Mouse (Mus musculus): ENCODE measurements around the gene Tpcn2. TPM values are rescaled to one million over a fixed set of nuclear protein-coding genes. Genes with fewer than 3 reads are reported as not detected.

Gene Tpcn2
- polyA plus RNA-seq, 1 experiment from 2014 or later: 3.7 TPM

- WGBS: 76% methylated on average over 3 of the region's 3 CpGs
- no peaks in the 10 kb centered on the region for H3K36me3 ChIP-seq (ENCODE audit: control insufficient read depth, insufficient read depth, low read length)
Observed at GRCm38 (mm10) chr7:145151845-145152244, 132.0 kb downstream of the Tpcn2 start.

DNA sequence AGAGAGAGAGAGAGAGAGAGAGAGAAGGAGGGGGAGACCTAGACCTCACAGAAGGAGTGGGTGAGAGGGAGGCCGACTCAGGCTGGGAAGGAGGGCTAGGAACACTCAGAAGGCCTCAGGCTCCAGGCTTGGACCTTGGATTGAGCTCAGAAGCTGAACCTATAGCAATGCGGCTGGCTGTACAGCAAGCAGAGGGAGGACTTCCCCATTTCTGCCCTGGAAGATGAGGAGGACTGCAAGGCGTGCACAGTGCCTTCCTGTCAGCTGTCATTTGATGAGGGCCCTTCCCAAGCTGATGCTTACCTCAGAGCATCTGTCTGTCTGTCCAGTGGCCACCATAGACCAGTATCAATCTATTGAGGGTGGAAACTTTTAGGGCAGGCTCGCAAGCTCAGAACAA, 134.9 kb downstream of the Tpcn2 start:
- Histone ChIP-seq H3K4me2 (replicated peaks; ENCODE audit: low read depth, low read length) (no peak overlapping the region), H3K9me3 (ENCODE audit: control insufficient read depth, low read length) (no peaks in the 10 kb centered on the region), H3K4me3 (ENCODE audit: low read depth, low read length) (no peak overlapping the region), H3K36me3 (ENCODE audit: control insufficient read depth, insufficient read depth, low read length) (no peaks in the 10 kb centered on the region), H3K27me3 (ENCODE audit: control insufficient read depth, insufficient read depth, low read length) (no peaks in the 10 kb centered on the region), H3K9ac (ENCODE audit: low read depth, low read length) (no peak overlapping the region), H3K4me1 (replicated peaks; ENCODE audit: control insufficient read depth, insufficient read depth, low read length) (no peaks in the 10 kb centered on the region), H3K27ac (ENCODE audit: low read depth, low read length) (no peak overlapping the region)
- ATAC-seq (ENCODE audit: low FRiP score) (no peak), DNase-seq (ENCODE audit: low spot score) (no peak)
- 84% methylated on average over 4 of the region's 4 CpGs for WGBS

More at GRCm38 (mm10) chr7:145151845-145152244, 132.0 kb downstream of the Tpcn2 start:
- no peak for ATAC-seq (ENCODE audit: low FRiP score)
- Histone ChIP-seq H3K4me1 (replicated peaks; ENCODE audit: control insufficient read depth, insufficient read depth, low read length) (no peaks in the 10 kb centered on the region), H3K4me3 (ENCODE audit: low read depth, low read length) (no peak overlapping the region), H3K4me2 (replicated peaks; ENCODE audit: low read depth, low read length) (no peak overlapping the region), H3K9ac (ENCODE audit: low read depth, low read length) (no peak overlapping the region), H3K9me3 (ENCODE audit: control insufficient read depth, low read length) (no peaks in the 10 kb centered on the region), H3K27me3 (ENCODE audit: control insufficient read depth, insufficient read depth, low read length) (no peaks in the 10 kb centered on the region), H3K27ac (ENCODE audit: low read depth, low read length) (no peak overlapping the region)
- no peak for DNase-seq (ENCODE audit: low spot score)

- H3K9ac ChIP-seq (ENCODE audit: low read depth, low read length): no peak overlapping the region
- 82% methylated on average over 5 of the region's 5 CpGs for WGBS
- no peak overlapping the region for H3K27ac ChIP-seq (ENCODE audit: low read depth, low read length)
- ATAC-seq (ENCODE audit: low FRiP score) (no peak), DNase-seq (ENCODE audit: low spot score) (no peak)
- no peak overlapping the region for H3K4me3 ChIP-seq (ENCODE audit: low read depth, low read length)
- no peaks in the 10 kb centered on the region for H3K9me3 ChIP-seq (ENCODE audit: control insufficient read depth, low read length)
- H3K36me3 ChIP-seq (ENCODE audit: control insufficient read depth, insufficient read depth, low read length): no peaks in the 10 kb centered on the region
- H3K4me1 ChIP-seq (replicated peaks; ENCODE audit: control insufficient read depth, insufficient read depth, low read length): no peaks in the 10 kb centered on the region
- no peaks in the 10 kb centered on the region for H3K27me3 ChIP-seq (ENCODE audit: control insufficient read depth, insufficient read depth, low read length)
- H3K4me2 ChIP-seq (replicated peaks; ENCODE audit: low read depth, low read length): no peak overlapping the region
Observed at GRCm38 (mm10) chr7:145147973-145148698, 135.7 kb downstream of the Tpcn2 start.

DNA sequence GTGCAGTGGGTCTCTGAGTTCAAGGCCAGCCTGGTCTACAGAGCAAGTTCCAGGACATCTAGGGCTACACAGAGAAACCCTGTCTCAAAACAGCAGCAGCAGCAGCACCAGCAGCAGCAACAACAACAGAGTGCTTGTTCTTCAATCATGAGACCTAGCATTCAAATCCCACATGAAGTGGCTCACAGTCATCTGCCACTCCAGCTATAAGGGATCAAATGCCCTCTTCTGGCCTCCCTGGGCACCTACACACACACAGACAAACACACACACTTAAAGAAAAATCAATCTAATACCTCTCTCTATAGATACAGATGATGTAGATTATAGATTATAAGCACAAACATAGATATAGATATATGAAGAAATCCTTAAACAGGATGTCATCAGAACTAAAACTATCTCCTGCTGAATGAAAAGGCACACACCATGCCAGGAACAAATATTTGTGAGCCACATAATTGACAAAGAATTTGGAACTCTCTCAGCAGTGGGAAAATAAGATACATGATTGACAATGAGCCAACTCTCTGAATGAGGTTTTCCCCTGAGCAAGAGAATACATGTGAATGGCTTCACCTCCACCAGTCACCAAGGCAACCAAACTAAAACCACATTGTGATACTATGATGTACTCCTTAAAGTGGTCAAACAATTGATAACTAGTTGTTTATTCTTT, 137.4 kb downstream of the Tpcn2 start:
- Histone ChIP-seq H3K4me1 (replicated peaks; ENCODE audit: control insufficient read depth, insufficient read depth, low read length) (no peaks in the 10 kb centered on the region), H3K27me3 (ENCODE audit: control insufficient read depth, insufficient read depth, low read length) (no peaks in the 10 kb centered on the region), H3K27ac (ENCODE audit: low read depth, low read length) (no peak overlapping the region), H3K36me3 (ENCODE audit: control insufficient read depth, insufficient read depth, low read length) (no peaks in the 10 kb centered on the region), H3K4me3 (ENCODE audit: low read depth, low read length) (no peak overlapping the region), H3K9ac (ENCODE audit: low read depth, low read length) (no peak overlapping the region), H3K9me3 (ENCODE audit: control insufficient read depth, low read length) (no peaks in the 10 kb centered on the region), H3K4me2 (replicated peaks; ENCODE audit: low read depth, low read length) (no peak overlapping the region)
- ATAC-seq (ENCODE audit: low FRiP score) (no peak), DNase-seq (ENCODE audit: low spot score) (no peak)

DNA sequence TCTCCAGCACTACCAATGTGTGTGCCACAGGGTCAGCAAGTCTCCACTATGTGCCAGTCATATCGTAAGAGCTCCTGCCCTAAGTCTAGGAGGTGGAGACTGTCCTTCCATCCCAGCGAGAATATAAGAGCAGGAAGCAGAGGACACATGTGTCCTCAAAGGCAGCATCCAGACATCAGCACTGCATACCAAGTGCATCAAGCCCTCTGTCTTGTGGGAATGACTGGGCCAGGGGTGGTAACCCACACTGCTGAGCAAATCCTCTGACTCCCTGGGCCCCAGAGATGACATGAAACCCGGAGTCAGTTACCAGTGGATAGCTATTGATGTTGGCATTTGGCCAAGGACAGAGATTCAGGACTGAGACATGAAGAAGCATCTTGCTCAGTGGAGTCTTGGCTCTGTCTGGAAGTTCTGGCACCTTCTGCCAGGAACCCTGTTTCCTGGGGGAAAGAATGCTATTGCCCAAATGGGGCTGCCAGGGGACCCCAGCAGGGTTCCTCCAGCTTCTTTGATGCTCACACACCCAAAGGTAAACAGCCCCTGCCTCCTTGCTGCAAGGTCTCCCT, 140.2 kb downstream of the Tpcn2 start:
- no peaks in the 10 kb centered on the region for H3K36me3 ChIP-seq (ENCODE audit: control insufficient read depth, insufficient read depth, low read length)
- WGBS: 77% methylated on average over 3 of the region's 3 CpGs
- no peak for DNase-seq (ENCODE audit: low spot score)

GRCm38 (mm10) chr7:145140656-145141055, 143.2 kb downstream of the Tpcn2 start:
- DNase-seq (ENCODE audit: low spot score): no peak
- H3K4me2 ChIP-seq (replicated peaks; ENCODE audit: low read depth, low read length): no peak overlapping the region
- ATAC-seq (ENCODE audit: low FRiP score): no peak
- no peak overlapping the region for H3K9ac ChIP-seq (ENCODE audit: low read depth, low read length)
- no peaks in the 10 kb centered on the region for H3K4me1 ChIP-seq (replicated peaks; ENCODE audit: control insufficient read depth, insufficient read depth, low read length)
- H3K27ac ChIP-seq (ENCODE audit: low read depth, low read length): no peak overlapping the region
- H3K4me3 ChIP-seq (ENCODE audit: low read depth, low read length): no peak overlapping the region
- H3K9me3 ChIP-seq (ENCODE audit: control insufficient read depth, low read length): no peaks in the 10 kb centered on the region
- H3K27me3 ChIP-seq (ENCODE audit: control insufficient read depth, insufficient read depth, low read length): no peaks in the 10 kb centered on the region
- H3K36me3 ChIP-seq (ENCODE audit: control insufficient read depth, insufficient read depth, low read length): no peaks in the 10 kb centered on the region
- WGBS: 67% methylated on average over 2 of the region's 2 CpGs

More for the DNA sequence above, 140.2 kb downstream of the Tpcn2 start:
- Histone ChIP-seq H3K27ac (ENCODE audit: low read depth, low read length) (no peak overlapping the region), H3K9me3 (ENCODE audit: control insufficient read depth, low read length) (no peaks in the 10 kb centered on the region), H3K4me3 (ENCODE audit: low read depth, low read length) (no peak overlapping the region), H3K27me3 (ENCODE audit: control insufficient read depth, insufficient read depth, low read length) (no peaks in the 10 kb centered on the region), H3K4me1 (replicated peaks; ENCODE audit: control insufficient read depth, insufficient read depth, low read length) (no peaks in the 10 kb centered on the region), H3K9ac (ENCODE audit: low read depth, low read length) (no peak overlapping the region), H3K4me2 (replicated peaks; ENCODE audit: low read depth, low read length) (no peak overlapping the region)
- no peak for ATAC-seq (ENCODE audit: low FRiP score)

GRCm38 (mm10) chr7:145139576-145139975, 144.2 kb downstream of the Tpcn2 start:
- no peak overlapping the region for H3K4me3 ChIP-seq (ENCODE audit: low read depth, low read length)
- H3K36me3 ChIP-seq (ENCODE audit: control insufficient read depth, insufficient read depth, low read length): no peaks in the 10 kb centered on the region
- no peak overlapping the region for H3K9ac ChIP-seq (ENCODE audit: low read depth, low read length)
- WGBS: 95% methylated on average over 3 of the region's 3 CpGs
- no peaks in the 10 kb centered on the region for H3K9me3 ChIP-seq (ENCODE audit: control insufficient read depth, low read length)
- ATAC-seq (ENCODE audit: low FRiP score): no peak
- H3K4me2 ChIP-seq (replicated peaks; ENCODE audit: low read depth, low read length): no peak overlapping the region
- no peaks in the 10 kb centered on the region for H3K27me3 ChIP-seq (ENCODE audit: control insufficient read depth, insufficient read depth, low read length)
- DNase-seq (ENCODE audit: low spot score): no peak
- H3K27ac ChIP-seq (ENCODE audit: low read depth, low read length): no peak overlapping the region
- H3K4me1 ChIP-seq (replicated peaks; ENCODE audit: control insufficient read depth, insufficient read depth, low read length): no peaks in the 10 kb centered on the region

GRCm38 (mm10) chr7:145139100-145139499, 144.7 kb downstream of the Tpcn2 start:
- ATAC-seq (ENCODE audit: low FRiP score): no peak
- H3K4me3 ChIP-seq (ENCODE audit: low read depth, low read length): no peak overlapping the region
- H3K9me3 ChIP-seq (ENCODE audit: control insufficient read depth, low read length): no peaks in the 10 kb centered on the region
- no peaks in the 10 kb centered on the region for H3K36me3 ChIP-seq (ENCODE audit: control insufficient read depth, insufficient read depth, low read length)
- no peak for DNase-seq (ENCODE audit: low spot score)
- WGBS: 89% methylated on average over 1 of the region's 1 CpGs
- no peaks in the 10 kb centered on the region for H3K27me3 ChIP-seq (ENCODE audit: control insufficient read depth, insufficient read depth, low read length)
- H3K4me1 ChIP-seq (replicated peaks; ENCODE audit: control insufficient read depth, insufficient read depth, low read length): no peaks in the 10 kb centered on the region
- no peak overlapping the region for H3K27ac ChIP-seq (ENCODE audit: low read depth, low read length)
- H3K9ac ChIP-seq (ENCODE audit: low read depth, low read length): no peak overlapping the region
- H3K4me2 ChIP-seq (replicated peaks; ENCODE audit: low read depth, low read length): no peak overlapping the region

DNA sequence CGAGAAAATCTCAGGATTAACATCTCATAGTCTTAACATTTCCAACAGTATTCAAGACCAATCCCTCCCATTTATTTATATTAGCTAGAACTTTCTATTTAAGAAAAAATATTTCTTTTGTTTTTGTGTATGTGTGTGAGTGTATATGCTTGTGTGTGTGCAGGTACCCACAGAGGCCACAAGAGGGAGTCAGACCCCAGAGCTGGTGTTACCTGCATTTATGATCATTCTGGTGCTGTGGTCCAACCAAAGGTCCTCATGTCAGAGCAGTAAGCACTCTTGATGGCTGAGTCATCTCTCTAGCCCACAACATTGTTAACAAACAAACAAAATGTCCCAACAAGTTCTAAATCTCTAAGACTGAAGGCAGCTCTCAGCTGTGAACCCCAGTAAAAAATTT, 145.9 kb downstream of the Tpcn2 start:
- Histone ChIP-seq H3K27ac (ENCODE audit: low read depth, low read length) (no peak overlapping the region), H3K4me3 (ENCODE audit: low read depth, low read length) (no peak overlapping the region), H3K9ac (ENCODE audit: low read depth, low read length) (no peak overlapping the region), H3K9me3 (ENCODE audit: control insufficient read depth, low read length) (no peaks in the 10 kb centered on the region), H3K27me3 (ENCODE audit: control insufficient read depth, insufficient read depth, low read length) (no peaks in the 10 kb centered on the region), H3K4me2 (replicated peaks; ENCODE audit: low read depth, low read length) (no peak overlapping the region), H3K36me3 (ENCODE audit: control insufficient read depth, insufficient read depth, low read length) (no peaks in the 10 kb centered on the region), H3K4me1 (replicated peaks; ENCODE audit: control insufficient read depth, insufficient read depth, low read length) (no peaks in the 10 kb centered on the region)
- no peak for ATAC-seq (ENCODE audit: low FRiP score)
- DNase-seq (ENCODE audit: low spot score): no peak
- 90% methylated on average over 1 of the region's 1 CpGs for WGBS

All from hindbrain, embryonic 11.5 days (tissue).